Mouse (Mus musculus): ENCODE measurements around the gene Proca1. TPM values are rescaled to one million over a fixed set of nuclear protein-coding genes. Genes with fewer than 3 reads are reported as not detected.

The Proca1 gene
- polyA plus RNA-seq, 1 experiment from 2014 or later, result 4.8 TPM

DNA sequence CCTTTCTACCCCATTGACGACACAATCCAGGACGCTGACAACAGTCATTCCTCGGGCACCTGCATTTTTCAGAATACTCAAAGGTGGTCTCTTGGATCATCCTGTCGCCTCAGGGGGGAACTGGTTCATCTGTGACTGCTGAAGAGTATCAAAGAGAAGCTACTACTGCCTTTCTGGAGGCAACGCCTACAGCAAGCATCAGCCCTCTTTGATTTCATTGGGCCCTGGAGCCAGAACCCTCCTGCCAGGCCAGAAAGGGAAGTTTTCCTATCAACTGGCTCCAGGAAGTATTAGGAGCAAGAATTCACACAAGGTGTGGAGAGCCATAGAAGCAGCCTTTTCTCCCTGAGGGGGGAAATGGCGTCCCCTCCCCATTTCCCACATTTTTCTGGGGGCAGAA lies 26.6 kb upstream of the Proca1 start:
- no peak overlapping the region for H3K4me2 ChIP-seq
- no peak for ATAC-seq (ENCODE audit: low FRiP score)
- no peaks in the 10 kb centered on the region for H3K27me3 ChIP-seq (replicated peaks)
- peaks cover 34% of the 10 kb centered on the region for H3K4me1 ChIP-seq
- no peak overlapping the region for H3K9ac ChIP-seq (replicated peaks)
- H3K4me3 ChIP-seq (replicated peaks), result no peak overlapping the region
- WGBS, result 80% methylated on average over 6 of the region's 6 CpGs
- H3K9me3 ChIP-seq (replicated peaks), result no peaks in the 10 kb centered on the region
- H3K36me3 ChIP-seq, result peaks cover 5% of the 10 kb centered on the region; the same call in 1 of the 2 replicates
- H3K27ac ChIP-seq (replicated peaks), result no peak overlapping the region

DNA sequence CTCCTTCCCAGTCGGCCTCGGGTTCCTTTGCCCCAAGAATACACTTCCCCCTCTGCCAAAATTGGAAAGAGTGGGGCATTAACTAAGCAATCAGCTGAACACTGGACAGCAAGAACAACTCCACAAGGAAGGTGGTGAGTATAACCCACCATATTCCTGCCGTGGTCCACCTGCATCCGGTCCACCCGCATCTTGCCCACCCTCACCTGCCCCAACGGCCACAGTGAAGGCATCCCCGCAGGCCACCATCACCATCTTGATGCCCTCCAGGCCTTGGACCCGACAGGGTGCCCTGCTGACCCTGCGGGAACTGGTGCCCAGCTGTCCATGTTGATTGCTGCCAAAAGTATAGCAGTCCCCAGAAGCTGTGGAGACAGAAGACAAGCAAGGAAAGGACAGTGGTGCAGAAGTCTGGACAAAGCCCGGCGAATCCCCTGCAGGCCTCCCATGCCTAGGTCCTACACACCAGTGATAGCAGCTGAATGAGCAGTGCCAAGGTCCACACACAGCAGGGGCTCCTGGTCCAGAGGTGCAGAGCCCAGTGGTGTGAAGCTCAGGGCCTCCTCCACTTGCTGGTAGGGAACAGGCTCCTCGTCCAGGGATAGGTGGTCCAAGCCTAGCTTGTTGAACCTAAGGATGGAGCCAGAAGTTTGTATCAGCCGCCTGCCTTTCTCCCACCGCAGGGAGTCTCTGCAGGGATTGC lies 25.8 kb upstream of the Proca1 start:
- Histone ChIP-seq H3K36me3 (no peaks in the 10 kb centered on the region), H3K9me3 (replicated peaks) (no peaks in the 10 kb centered on the region), H3K27me3 (replicated peaks) (no peaks in the 10 kb centered on the region), H3K9ac (replicated peaks) (no peak overlapping the region), H3K4me3 (replicated peaks) (no peak overlapping the region), H3K4me2 (no peak overlapping the region), H3K27ac (replicated peaks) (no peak overlapping the region), H3K4me1 (peaks cover 26% of the 10 kb centered on the region)
- no peak for ATAC-seq (ENCODE audit: low FRiP score)
- 93% methylated on average over 14 of the region's 14 CpGs for WGBS

DNA sequence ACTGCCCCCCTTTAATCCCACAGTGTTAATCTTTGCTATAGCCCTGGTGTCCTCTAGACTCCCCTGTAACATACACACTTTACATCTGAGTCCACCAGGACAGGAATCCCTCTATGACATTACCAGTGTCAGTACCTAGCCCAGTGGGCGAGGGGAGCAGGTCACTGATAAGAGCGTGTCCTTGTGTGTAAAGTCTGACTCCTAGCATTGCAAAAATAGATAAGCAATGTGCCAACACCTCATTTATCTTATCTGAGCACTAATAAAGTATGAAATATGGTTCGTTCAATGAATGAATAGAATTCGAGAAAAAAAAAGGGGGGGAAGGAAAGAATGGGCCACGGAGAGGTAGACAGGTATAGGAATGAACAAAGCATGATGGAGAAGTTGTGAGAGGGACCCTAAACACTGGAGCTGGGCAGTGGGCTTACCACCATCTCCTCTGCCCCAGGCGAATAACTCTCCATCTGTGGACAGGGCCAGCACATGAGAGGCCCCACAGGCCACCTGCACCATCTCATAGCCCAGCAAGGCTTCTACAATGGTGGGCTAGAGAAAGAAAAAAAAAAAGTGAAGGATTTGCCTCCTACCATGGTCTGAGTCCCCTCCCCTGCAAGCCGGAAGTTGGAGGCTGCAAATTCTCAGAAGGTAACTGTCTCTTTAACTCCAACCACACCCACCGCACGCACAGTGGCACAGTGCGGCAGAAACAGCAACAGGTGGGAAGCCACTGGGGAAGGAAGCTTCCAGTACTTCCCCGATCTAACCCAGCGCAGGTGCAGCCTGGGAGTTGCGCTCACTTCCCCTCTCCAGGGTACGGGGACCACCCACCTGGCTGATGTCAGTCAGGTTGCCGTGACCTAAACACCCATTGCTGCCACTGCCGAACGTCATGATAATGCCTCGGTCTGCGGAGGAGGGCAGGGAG lies 24.4 kb upstream of the Proca1 start:
- Histone ChIP-seq H3K4me1 (peaks cover 12% of the 10 kb centered on the region), H3K27me3 (replicated peaks) (no peaks in the 10 kb centered on the region), H3K27ac (replicated peaks) (no peak overlapping the region), H3K4me3 (replicated peaks) (no peak overlapping the region), H3K4me2 (no peak overlapping the region), H3K9me3 (replicated peaks) (no peaks in the 10 kb centered on the region), H3K9ac (replicated peaks) (no peak overlapping the region), H3K36me3 (no peaks in the 10 kb centered on the region)
- no peak for ATAC-seq (ENCODE audit: low FRiP score)
- 60% methylated on average over 19 of the region's 19 CpGs for WGBS

DNA sequence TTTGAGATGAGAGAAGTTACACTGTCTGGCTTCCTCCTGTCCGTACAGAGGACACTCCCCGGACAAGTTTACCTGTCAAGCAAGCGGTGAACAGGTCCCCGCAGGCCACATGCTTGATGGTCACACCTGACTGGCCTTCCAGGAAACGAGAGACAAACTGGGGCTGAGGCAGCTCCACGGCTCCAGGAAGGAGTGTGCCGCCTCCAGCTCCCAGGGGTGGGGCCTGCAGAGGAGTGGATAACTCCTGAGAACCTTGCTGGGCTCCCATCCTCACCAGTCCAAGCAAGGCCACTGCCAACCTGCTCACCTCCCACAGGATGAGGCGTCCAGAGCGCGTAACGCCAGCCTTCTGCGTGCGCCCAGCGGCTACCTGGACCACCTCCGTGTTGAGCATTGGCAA lies 22.9 kb upstream of the Proca1 start:
- Histone ChIP-seq H3K27me3 (replicated peaks) (no peaks in the 10 kb centered on the region), H3K4me2 (no peak overlapping the region), H3K36me3 (no peaks in the 10 kb centered on the region), H3K4me3 (replicated peaks) (no peak overlapping the region), H3K27ac (replicated peaks) (no peak overlapping the region), H3K9me3 (replicated peaks) (no peaks in the 10 kb centered on the region), H3K4me1 (peaks cover 10% of the 10 kb centered on the region), H3K9ac (replicated peaks) (no peak overlapping the region)
- ATAC-seq (ENCODE audit: low FRiP score), result no peak
- WGBS, result 94% methylated on average over 15 of the region's 15 CpGs

DNA sequence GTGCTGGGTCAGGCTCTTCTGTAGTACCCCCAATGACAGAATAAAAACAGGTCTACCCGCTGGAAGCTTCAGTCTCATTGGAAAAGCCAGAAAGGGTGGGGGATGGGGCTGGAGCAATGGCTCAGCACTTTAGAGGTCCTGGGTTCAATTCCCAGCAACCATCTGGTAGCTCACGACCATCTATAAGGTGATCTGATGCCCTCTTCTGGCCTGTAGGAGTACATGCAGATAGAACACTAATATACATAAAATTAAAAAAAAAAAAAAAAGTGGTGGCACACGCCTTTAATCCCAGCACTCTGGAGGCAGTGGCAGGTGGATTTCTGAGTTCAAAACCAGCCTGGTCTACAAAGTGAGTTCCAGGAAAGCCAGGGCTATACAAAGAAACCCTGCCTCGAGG lies 21.9 kb upstream of the Proca1 start:
- H3K4me2 ChIP-seq, result no peak overlapping the region
- no peak overlapping the region for H3K9ac ChIP-seq (replicated peaks)
- no peak for ATAC-seq (ENCODE audit: low FRiP score)
- no peak overlapping the region for H3K4me3 ChIP-seq (replicated peaks)
- no peak overlapping the region for H3K27ac ChIP-seq (replicated peaks)
- 71% methylated on average over 4 of the region's 4 CpGs for WGBS
- peaks cover 8% of the 10 kb centered on the region for H3K4me1 ChIP-seq
- no peaks in the 10 kb centered on the region for H3K9me3 ChIP-seq (replicated peaks)
- H3K36me3 ChIP-seq, result no peaks in the 10 kb centered on the region
- no peaks in the 10 kb centered on the region for H3K27me3 ChIP-seq (replicated peaks)

DNA sequence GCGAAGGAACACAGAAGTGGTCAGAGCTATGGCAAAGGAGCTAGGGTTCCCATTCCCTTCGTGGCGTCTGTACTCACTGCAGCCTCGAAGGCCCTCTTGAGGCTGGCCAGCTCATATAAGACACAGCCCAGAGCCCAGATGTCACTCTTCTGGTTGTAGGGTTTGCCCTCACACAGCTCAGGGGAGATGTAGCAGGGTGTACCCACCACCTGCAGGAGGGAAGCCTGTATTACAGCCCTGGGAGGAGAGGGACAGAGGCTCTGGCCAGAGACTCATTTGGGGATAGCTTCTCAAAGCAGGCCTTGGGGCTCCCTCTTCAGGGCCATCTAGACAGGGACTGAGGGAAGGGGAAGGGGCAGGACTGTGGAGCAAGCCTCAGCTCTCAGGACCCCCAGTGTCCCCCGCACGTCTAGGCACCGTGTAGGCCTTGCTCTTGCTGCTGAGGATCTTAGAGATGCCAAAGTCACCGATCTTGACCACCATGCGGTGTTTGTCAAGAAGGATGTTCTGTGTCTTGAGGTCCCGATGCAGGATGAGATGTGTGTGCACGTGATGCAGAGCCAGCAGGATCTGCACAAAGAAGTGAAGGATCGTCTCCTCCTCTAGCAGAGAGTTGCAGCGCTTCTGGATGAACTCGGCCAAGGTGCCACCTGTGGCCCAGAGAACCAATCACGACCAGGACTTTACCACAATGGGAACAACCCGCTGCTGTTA lies 21.0 kb upstream of the Proca1 start:
- no peak overlapping the region for H3K9ac ChIP-seq (replicated peaks)
- 86% methylated on average over 16 of the region's 16 CpGs for WGBS
- H3K4me2 ChIP-seq, result no peak overlapping the region
- peaks cover 15% of the 10 kb centered on the region for H3K4me1 ChIP-seq
- H3K36me3 ChIP-seq, result no peaks in the 10 kb centered on the region
- ATAC-seq (ENCODE audit: low FRiP score), result no peak
- no peak overlapping the region for H3K27ac ChIP-seq (replicated peaks)
- no peaks in the 10 kb centered on the region for H3K27me3 ChIP-seq (replicated peaks)
- no peaks in the 10 kb centered on the region for H3K9me3 ChIP-seq (replicated peaks)
- no peak overlapping the region for H3K4me3 ChIP-seq (replicated peaks)

DNA sequence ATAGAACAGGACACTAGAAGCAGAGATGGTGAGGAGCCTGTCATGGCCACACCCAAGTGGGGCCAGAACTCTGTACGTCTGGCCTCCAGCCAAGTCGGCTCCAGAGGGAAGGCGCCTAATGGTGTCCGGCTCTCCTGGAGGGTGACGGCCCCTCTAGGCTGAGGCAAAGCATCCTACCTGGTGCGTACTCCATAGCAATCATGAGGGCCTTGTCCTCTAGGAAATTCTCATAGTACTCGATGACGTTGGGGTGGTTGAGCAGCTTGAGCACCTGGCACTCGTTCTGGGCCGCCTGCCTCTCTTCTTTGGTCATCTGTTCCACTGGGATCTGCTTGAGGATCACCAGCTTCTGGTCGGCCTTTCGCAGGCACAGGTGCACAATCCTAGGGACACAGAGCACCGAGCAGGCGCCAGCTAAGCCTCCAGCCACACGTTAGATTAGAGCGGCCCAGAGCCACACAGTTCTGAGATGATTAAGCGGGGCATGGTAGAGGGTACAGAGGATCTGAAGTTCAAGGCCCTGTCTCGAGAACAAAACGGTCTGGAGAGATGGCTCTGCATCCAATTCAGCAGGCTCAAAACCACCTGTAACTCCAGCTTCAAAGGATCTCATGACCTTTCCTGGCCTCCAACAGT lies 20.3 kb upstream of the Proca1 start:
- H3K36me3 ChIP-seq, result no peaks in the 10 kb centered on the region
- no peaks in the 10 kb centered on the region for H3K9me3 ChIP-seq (replicated peaks)
- H3K9ac ChIP-seq (replicated peaks), result no peak overlapping the region
- peaks cover 22% of the 10 kb centered on the region for H3K4me1 ChIP-seq
- no peaks in the 10 kb centered on the region for H3K27me3 ChIP-seq (replicated peaks)
- H3K27ac ChIP-seq (replicated peaks), result no peak overlapping the region
- no peak overlapping the region for H3K4me2 ChIP-seq
- 89% methylated on average over 19 of the region's 19 CpGs for WGBS
- H3K4me3 ChIP-seq (replicated peaks), result no peak overlapping the region
- ATAC-seq (ENCODE audit: low FRiP score), result no peak

DNA sequence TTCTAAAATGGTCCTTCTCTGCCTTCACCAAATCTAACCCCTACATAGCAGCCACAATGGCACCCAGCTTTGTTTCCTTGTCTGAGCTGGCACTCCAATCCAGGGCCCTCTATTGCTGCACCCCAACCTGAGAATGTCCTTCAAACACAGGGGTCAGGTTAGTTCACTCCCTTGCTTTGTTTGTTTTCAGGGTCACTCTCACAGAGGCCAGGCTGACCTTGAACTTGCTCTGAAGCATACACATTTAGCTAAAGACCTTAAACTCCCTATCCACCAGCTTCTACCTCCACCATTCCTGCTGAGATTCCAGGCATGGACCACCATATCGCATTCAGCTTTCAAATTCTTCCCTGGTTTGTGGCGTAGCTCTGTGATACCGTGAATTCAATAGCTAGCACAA lies 18.7 kb upstream of the Proca1 start:
- Histone ChIP-seq H3K4me1 (peaks cover 38% of the 10 kb centered on the region), H3K9me3 (replicated peaks) (no peaks in the 10 kb centered on the region), H3K4me2 (no peak overlapping the region), H3K36me3 (peaks cover 4% of the 10 kb centered on the region; the same call in 1 of the 2 replicates), H3K27ac (replicated peaks) (no peak overlapping the region), H3K27me3 (replicated peaks) (no peaks in the 10 kb centered on the region), H3K9ac (replicated peaks) (no peak overlapping the region), H3K4me3 (replicated peaks) (no peak overlapping the region)
- 92% methylated on average over 3 of the region's 3 CpGs for WGBS
- no peak for ATAC-seq (ENCODE audit: low FRiP score)

DNA sequence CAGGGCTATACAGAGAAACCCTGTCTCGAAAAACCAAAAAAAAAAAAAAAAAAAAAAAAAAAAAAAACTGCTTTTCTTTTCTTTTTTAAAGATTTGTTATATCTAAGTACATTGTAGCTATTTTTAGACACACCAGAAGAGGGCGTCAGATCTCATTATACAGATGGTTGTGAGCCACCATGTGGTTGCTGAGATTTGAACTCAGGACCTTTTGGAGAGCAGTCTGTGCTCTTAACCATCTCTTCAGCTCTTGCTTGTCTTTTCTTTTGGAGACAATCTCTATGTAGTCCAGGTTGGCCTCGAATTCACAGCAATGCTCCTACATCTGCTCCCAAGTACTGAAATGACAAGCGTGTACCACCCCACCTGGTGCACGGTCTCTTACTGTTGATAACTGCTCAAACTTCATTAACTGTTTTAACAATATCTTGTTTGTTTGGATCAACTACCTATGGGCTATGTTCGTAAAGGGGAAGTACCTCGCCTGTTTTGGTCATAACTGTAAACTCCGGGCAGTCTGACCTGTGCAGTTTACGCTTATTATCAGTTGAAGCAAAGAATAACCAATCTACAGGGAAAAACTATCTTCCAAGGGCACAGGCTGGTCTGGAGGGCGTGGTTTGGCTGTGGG lies 17.3 kb upstream of the Proca1 start:
- Histone ChIP-seq H3K9me3 (replicated peaks) (no peaks in the 10 kb centered on the region), H3K4me1 (peaks cover 52% of the 10 kb centered on the region), H3K27ac (replicated peaks) (peak overlapping the region; percentile 81), H3K4me2 (peak overlapping the region; percentile 79), H3K27me3 (replicated peaks) (no peaks in the 10 kb centered on the region), H3K4me3 (replicated peaks) (peak overlapping the region; percentile 62), H3K36me3 (peaks cover 17% of the 10 kb centered on the region), H3K9ac (replicated peaks) (peak overlapping the region; percentile 45; the same call in 1 of the 2 replicates)
- WGBS, result 4% methylated on average over 9 of the region's 10 CpGs
- ATAC-seq (ENCODE audit: low FRiP score), result no peak

DNA sequence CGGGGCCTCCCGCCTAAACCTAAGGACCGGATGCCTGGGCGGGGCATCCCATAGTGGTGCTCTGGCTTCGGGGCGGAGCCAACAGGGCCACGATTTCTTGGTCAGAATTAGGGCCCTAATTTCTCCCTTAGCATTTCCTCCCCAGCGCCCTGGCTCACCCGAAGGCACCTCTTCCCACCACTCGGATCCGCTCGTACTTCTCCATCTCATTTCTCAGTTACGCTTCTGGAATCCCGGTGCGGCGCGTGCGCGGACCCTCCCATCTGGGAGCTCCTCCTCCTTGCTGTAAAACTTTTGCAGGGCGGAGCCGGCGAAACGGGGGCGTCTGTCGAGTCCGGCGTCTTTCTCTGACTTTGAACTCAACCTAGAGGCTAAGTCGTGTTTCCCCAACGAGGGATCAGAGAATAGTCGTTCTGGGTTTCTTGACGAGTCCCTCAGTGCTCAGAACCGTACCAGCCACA lies 16.8 kb upstream of the Proca1 start, which contains the start of the genes Nek8 and Tlcd1:
Gene Nek8, minus strand, starts transcription at position 274 of the 461 bp plus-strand sequence.
Gene Tlcd1, plus strand, starts transcription at position 310 of the 461 bp plus-strand sequence.
- Histone ChIP-seq H3K27me3 (replicated peaks) (no peaks in the 10 kb centered on the region), H3K4me2 (peak within 1 kb of the TSS; percentile 79), H3K9ac (replicated peaks) (peak within 1 kb of the TSS; percentile 53), H3K4me3 (replicated peaks) (peak within 1 kb of the TSS; percentile 62), H3K9me3 (replicated peaks) (no peaks in the 10 kb centered on the region), H3K36me3 (peaks cover 21% of the 10 kb centered on the region), H3K4me1 (peaks cover 57% of the 10 kb centered on the region), H3K27ac (replicated peaks) (peak within 1 kb of the TSS; percentile 90)
- ATAC-seq (ENCODE audit: low FRiP score), result peak; percentile 40; the same call in 1 of the 2 replicates
- WGBS, result under 1% methylated on average over 32 of the region's 32 CpGs
